Mouse (Mus musculus): ENCODE measurements around the gene Nrgn. TPM values are rescaled to one million over a fixed set of nuclear protein-coding genes. Genes with fewer than 3 reads are reported as not detected.

The Nrgn gene
- total RNA-seq (2021) (10 to 100 TPM in 1 of 2 experiments, 1 to 10 TPM in 1; 4.0 to 27.2 TPM), polyA plus RNA-seq (2012; rRNA removed) (8.6 and 21.7 TPM in 2 replicates)
- long read RNA-seq, partial matches to known transcripts, result 0 of 21 reads
- long read RNA-seq, other reads (novel, unspliced or antisense), result 21 of 21 reads

- intact Hi-C loops (cut with DNase I), result no loop called here
- peak within 1 kb of the TSS; percentile 14; the same call in 1 of the 2 replicates for H3K9ac ChIP-seq (ENCODE audit: low read depth, low read length)
- DNase-seq, result peak; percentile 80 to 82
- WGBS, result 8% methylated on average over 31 of the region's 31 CpGs
- H3K4me1 ChIP-seq (ENCODE audit: control insufficient read depth, insufficient read depth, low read length), result peaks cover 4% of the 10 kb centered on the region
- H3K4me3 ChIP-seq, result peak within 1 kb of the TSS; percentile 49
- no peaks in the 10 kb centered on the region for H3K79me2 ChIP-seq (replicated peaks; ENCODE audit: control insufficient read depth, insufficient read depth, low read length)
- no peaks in the 10 kb centered on the region for H3K27me3 ChIP-seq (ENCODE audit: control insufficient read depth, insufficient read depth, low read length)
- TF ChIP-seq CTCF (IDR thresholded peaks at IDR 0.05) (no peak), POLR2A (IDR thresholded peaks at IDR 0.05; ENCODE audit: insufficient read depth, low read depth, low read length) (no peak), EP300 (IDR thresholded peaks at IDR 0.05; ENCODE audit: insufficient read depth, low read depth, low read length) (no peak)
- H3K36me3 ChIP-seq (ENCODE audit: control insufficient read depth, insufficient read depth, low read length), result no peaks in the 10 kb centered on the region
- no peak within 1 kb of the TSS for H3K27ac ChIP-seq
Observed at GRCm38 (mm10) chr9:37552536-37553293, at the start of gene Nrgn. Gene Nrgn, minus strand, starts transcription at chr9:37552904.

GRCm38 (mm10) chr9:37600538-37601205, 48.0 kb upstream of the Nrgn start:
- no peak overlapping the region for H3K9ac ChIP-seq (ENCODE audit: low read depth, low read length)
- peaks cover 2% of the 10 kb centered on the region for H3K4me1 ChIP-seq (ENCODE audit: control insufficient read depth, insufficient read depth, low read length)
- H3K27ac ChIP-seq, result no peak overlapping the region
- H3K36me3 ChIP-seq (ENCODE audit: control insufficient read depth, insufficient read depth, low read length), result no peaks in the 10 kb centered on the region
- H3K4me3 ChIP-seq, result no peak overlapping the region
- no peaks in the 10 kb centered on the region for H3K79me2 ChIP-seq (replicated peaks; ENCODE audit: control insufficient read depth, insufficient read depth, low read length)
- no peak for DNase-seq
- TF ChIP-seq POLR2A (IDR thresholded peaks at IDR 0.05; ENCODE audit: insufficient read depth, low read depth, low read length), result no peak
- TF ChIP-seq EP300 (IDR thresholded peaks at IDR 0.05; ENCODE audit: insufficient read depth, low read depth, low read length), result no peak
- no peak for TF ChIP-seq CTCF (IDR thresholded peaks at IDR 0.05)
- H3K27me3 ChIP-seq (ENCODE audit: control insufficient read depth, insufficient read depth, low read length), result no peaks in the 10 kb centered on the region
- intact Hi-C loops (cut with DNase I), result no loop called here
- 95% methylated on average over 2 of the region's 2 CpGs for WGBS

- H3K9ac ChIP-seq (ENCODE audit: low read depth, low read length), result no peak overlapping the region
- no peak for DNase-seq
- H3K4me1 ChIP-seq (ENCODE audit: control insufficient read depth, insufficient read depth, low read length), result peaks cover 2% of the 10 kb centered on the region
- H3K27me3 ChIP-seq (ENCODE audit: control insufficient read depth, insufficient read depth, low read length), result no peaks in the 10 kb centered on the region
- 64% methylated on average over 2 of the region's 2 CpGs for whole genome bisulfite sequencing
- no peak overlapping the region for H3K4me3 ChIP-seq
- no peaks in the 10 kb centered on the region for H3K79me2 ChIP-seq (replicated peaks; ENCODE audit: control insufficient read depth, insufficient read depth, low read length)
- no peaks in the 10 kb centered on the region for H3K36me3 ChIP-seq (ENCODE audit: control insufficient read depth, insufficient read depth, low read length)
- TF ChIP-seq CTCF (IDR thresholded peaks at IDR 0.05) (no peak), POLR2A (IDR thresholded peaks at IDR 0.05; ENCODE audit: insufficient read depth, low read depth, low read length) (no peak), EP300 (IDR thresholded peaks at IDR 0.05; ENCODE audit: insufficient read depth, low read depth, low read length) (no peak)
- peak overlapping the region; percentile 18; the same call in 1 of the 2 replicates for H3K27ac ChIP-seq
- intact Hi-C loops (cut with DNase I), result no loop called here
Observed at GRCm38 (mm10) chr9:37598637-37599036, 45.9 kb upstream of the Nrgn start.

- TF ChIP-seq POLR2A (IDR thresholded peaks at IDR 0.05; ENCODE audit: insufficient read depth, low read depth, low read length), result no peak
- no peak for TF ChIP-seq CTCF (IDR thresholded peaks at IDR 0.05)
- no peak for TF ChIP-seq EP300 (IDR thresholded peaks at IDR 0.05; ENCODE audit: insufficient read depth, low read depth, low read length)
- intact Hi-C loops (cut with DNase I), result no loop called here
- peaks cover 3% of the 10 kb centered on the region for H3K4me1 ChIP-seq (ENCODE audit: control insufficient read depth, insufficient read depth, low read length)
- no peaks in the 10 kb centered on the region for H3K27me3 ChIP-seq (ENCODE audit: control insufficient read depth, insufficient read depth, low read length)
- no peaks in the 10 kb centered on the region for H3K36me3 ChIP-seq (ENCODE audit: control insufficient read depth, insufficient read depth, low read length)
- no peak overlapping the region for H3K27ac ChIP-seq
- H3K4me3 ChIP-seq, result no peak overlapping the region
- DNase-seq, result no peak
- no peak overlapping the region for H3K9ac ChIP-seq (ENCODE audit: low read depth, low read length)
- 81% methylated on average over 1 of the region's 1 CpGs for WGBS
- no peaks in the 10 kb centered on the region for H3K79me2 ChIP-seq (replicated peaks; ENCODE audit: control insufficient read depth, insufficient read depth, low read length)
Observed at GRCm38 (mm10) chr9:37595570-37595969, 42.9 kb upstream of the Nrgn start.

- WGBS, result 90% methylated on average over 3 of the region's 3 CpGs
- Histone ChIP-seq H3K4me3 (no peak overlapping the region), H3K27me3 (ENCODE audit: control insufficient read depth, insufficient read depth, low read length) (no peaks in the 10 kb centered on the region), H3K4me1 (ENCODE audit: control insufficient read depth, insufficient read depth, low read length) (peaks cover 1% of the 10 kb centered on the region), H3K9ac (ENCODE audit: low read depth, low read length) (no peak overlapping the region), H3K36me3 (ENCODE audit: control insufficient read depth, insufficient read depth, low read length) (no peaks in the 10 kb centered on the region), H3K79me2 (replicated peaks; ENCODE audit: control insufficient read depth, insufficient read depth, low read length) (no peaks in the 10 kb centered on the region), H3K27ac (no peak overlapping the region)
- intact Hi-C loops (cut with DNase I), result no loop called here
- TF ChIP-seq EP300 (IDR thresholded peaks at IDR 0.05; ENCODE audit: insufficient read depth, low read depth, low read length), result no peak
- no peak for TF ChIP-seq CTCF (IDR thresholded peaks at IDR 0.05)
- no peak for TF ChIP-seq POLR2A (IDR thresholded peaks at IDR 0.05; ENCODE audit: insufficient read depth, low read depth, low read length)
- DNase-seq, result no peak
Observed at GRCm38 (mm10) chr9:37593690-37594089, 41.0 kb upstream of the Nrgn start.

GRCm38 (mm10) chr9:37592633-37593032, 39.9 kb upstream of the Nrgn start:
- WGBS, result 26% methylated on average over 6 of the region's 6 CpGs
- H3K9ac ChIP-seq (ENCODE audit: low read depth, low read length), result no peak overlapping the region
- H3K36me3 ChIP-seq (ENCODE audit: control insufficient read depth, insufficient read depth, low read length), result no peaks in the 10 kb centered on the region
- no peak overlapping the region for H3K27ac ChIP-seq
- no peaks in the 10 kb centered on the region for H3K27me3 ChIP-seq (ENCODE audit: control insufficient read depth, insufficient read depth, low read length)
- TF ChIP-seq POLR2A (IDR thresholded peaks at IDR 0.05; ENCODE audit: insufficient read depth, low read depth, low read length) (no peak), EP300 (IDR thresholded peaks at IDR 0.05; ENCODE audit: insufficient read depth, low read depth, low read length) (no peak), CTCF (IDR thresholded peaks at IDR 0.05) (no peak)
- no peak overlapping the region for H3K4me3 ChIP-seq
- DNase-seq, result no peak
- no peaks in the 10 kb centered on the region for H3K79me2 ChIP-seq (replicated peaks; ENCODE audit: control insufficient read depth, insufficient read depth, low read length)
- intact Hi-C loops (cut with DNase I), result no loop called here
- H3K4me1 ChIP-seq (ENCODE audit: control insufficient read depth, insufficient read depth, low read length), result peaks cover 1% of the 10 kb centered on the region

Data from heart, adult 2 months (tissue).